Comparison of ENCODE assay signal across 17 mouse cellular contexts in the genomic region with DNA sequence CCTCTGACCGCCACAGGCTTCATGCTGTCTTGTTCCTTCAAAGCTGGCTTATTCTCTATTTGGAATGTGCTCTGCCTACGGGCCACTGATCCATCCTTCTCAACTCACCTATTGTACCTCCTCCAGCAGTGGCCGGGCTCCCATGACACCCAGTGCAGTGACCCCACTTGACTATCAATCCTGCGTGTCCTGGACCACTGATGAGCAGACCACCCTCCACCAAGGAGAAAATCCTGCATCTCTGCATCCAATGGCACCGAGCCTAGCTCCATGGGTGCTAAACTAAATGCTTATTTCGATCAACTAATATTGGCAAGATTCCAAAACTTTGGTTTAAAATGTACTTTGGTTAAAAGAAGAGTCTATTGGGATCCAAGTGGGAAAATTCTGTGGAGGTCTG. TPM values are rescaled to one million over a fixed set of nuclear protein-coding genes. Genes with fewer than 3 reads are reported as not detected.
DNase-seq lines count a peak whose midpoint lies in the region; ATAC-seq lines count a peak whose summit lies in the region.
"Had no signal": no experiment of that assay in that cellular context is flagged by ENCODE, and none has a peak within 500 bp of the region (broad histone marks: within the 10 kb centered on the region; RNA-seq: fewer than 3 reads in every experiment).

No protein-coding gene starts in this region.

- H3K9ac ChIP-seq in hindbrain, embryonic 14.5 days: no peak overlapping the region
- no peak overlapping the region for H3K9ac ChIP-seq in hindbrain, embryonic 11.5 days (ENCODE audit: low read depth, low read length)
- no peak overlapping the region for H3K9ac ChIP-seq in neural tube, embryonic 12.5 days
- H3K9ac ChIP-seq in kidney, embryonic 15.5 days: no peak overlapping the region
- H3K9ac ChIP-seq in liver, embryonic 12.5 days: no peak overlapping the region
- H3K9ac ChIP-seq: embryonic facial prominence, embryonic 12.5 days; liver, embryonic 14.5 days had no signal

- H3K4me3 ChIP-seq in hindbrain, embryonic 14.5 days (replicated peaks; ENCODE audit: low read length): peak overlapping the region; percentile 64; the same call in 1 of the 2 replicates
- H3K4me3 ChIP-seq in hindbrain, embryonic 11.5 days (ENCODE audit: low read depth, low read length): no peak overlapping the region
- H3K4me3 ChIP-seq in neural tube, embryonic 12.5 days: no peak overlapping the region
- H3K4me3 ChIP-seq in kidney, embryonic 15.5 days (replicated peaks): no peak overlapping the region
- H3K4me3 ChIP-seq in liver, embryonic 12.5 days: no peak overlapping the region
- H3K4me3 ChIP-seq: myocyte had no signal

- no peaks in the 10 kb centered on the region for H3K9me3 ChIP-seq in hindbrain, embryonic 14.5 days (ENCODE audit: control insufficient read depth, low read length)
- H3K9me3 ChIP-seq in hindbrain, embryonic 11.5 days (ENCODE audit: control insufficient read depth, low read length): no peaks in the 10 kb centered on the region
- H3K9me3 ChIP-seq in neural tube, embryonic 12.5 days: no peaks in the 10 kb centered on the region
- no peaks in the 10 kb centered on the region for H3K9me3 ChIP-seq in kidney, embryonic 15.5 days (replicated peaks)
- H3K9me3 ChIP-seq in liver, embryonic 12.5 days (replicated peaks): no peaks in the 10 kb centered on the region

- H3K36me3 ChIP-seq in hindbrain, embryonic 14.5 days (replicated peaks; ENCODE audit: control insufficient read depth, insufficient read depth): no peaks in the 10 kb centered on the region
- no peaks in the 10 kb centered on the region for H3K36me3 ChIP-seq in hindbrain, embryonic 11.5 days (ENCODE audit: control insufficient read depth, insufficient read depth, low read length)
- H3K36me3 ChIP-seq in neural tube, embryonic 12.5 days: no peaks in the 10 kb centered on the region
- H3K36me3 ChIP-seq in kidney, embryonic 15.5 days: no peaks in the 10 kb centered on the region
- no peaks in the 10 kb centered on the region for H3K36me3 ChIP-seq in liver, embryonic 12.5 days
- H3K36me3 ChIP-seq: embryonic facial prominence, embryonic 12.5 days; limb, embryonic 10.5 days had no signal

- no peak for DNase-seq in hindbrain, embryonic 14.5 days (ENCODE audit: low spot score)
- no peak for DNase-seq in hindbrain, embryonic 11.5 days (ENCODE audit: low spot score)
- DNase-seq in neural tube, embryonic 10.5 days (ENCODE audit: extremely low spot score, low spot score): no peak
- DNase-seq in gastrocnemius, postnatal 36 days: no peak
- DNase-seq: gastrocnemius, postnatal 25 days; heart, postnatal 36 days; right cerebral cortex, postnatal 14 days had no signal

- no peak for ATAC-seq in hindbrain, embryonic 14.5 days (ENCODE audit: low FRiP score)
- no peak for ATAC-seq in hindbrain, embryonic 11.5 days (ENCODE audit: low FRiP score)
- ATAC-seq in neural tube, embryonic 12.5 days (ENCODE audit: low FRiP score, low read depth): no peak
- ATAC-seq in kidney, embryonic 15.5 days (replicated peaks; ENCODE audit: low FRiP score): no peak
- ATAC-seq in liver, embryonic 12.5 days: no peak
- ATAC-seq: lung, postnatal 0 days had no signal

- peaks cover 3% of the 10 kb centered on the region; the same call in 1 of the 2 replicates for H3K27me3 ChIP-seq in hindbrain, embryonic 14.5 days (ENCODE audit: control insufficient read depth, insufficient read depth, low read length)
- H3K27me3 ChIP-seq in hindbrain, embryonic 11.5 days (ENCODE audit: control insufficient read depth, insufficient read depth, low read length): peaks cover 15% of the 10 kb centered on the region
- H3K27me3 ChIP-seq in neural tube, embryonic 12.5 days (replicated peaks): peaks cover 24% of the 10 kb centered on the region
- H3K27me3 ChIP-seq in kidney, embryonic 15.5 days: peaks cover 47% of the 10 kb centered on the region
- peaks cover 56% of the 10 kb centered on the region for H3K27me3 ChIP-seq in liver, embryonic 12.5 days (replicated peaks)

- H3K4me2 ChIP-seq in hindbrain, embryonic 14.5 days (replicated peaks): peak overlapping the region; percentile 92
- H3K4me2 ChIP-seq in hindbrain, embryonic 11.5 days (replicated peaks; ENCODE audit: low read depth, low read length): no peak overlapping the region
- peak overlapping the region; percentile 76; the same call in 1 of the 2 replicates for H3K4me2 ChIP-seq in neural tube, embryonic 12.5 days (replicated peaks)
- H3K4me2 ChIP-seq in kidney, embryonic 15.5 days: peak overlapping the region; percentile 92
- no peak overlapping the region for H3K4me2 ChIP-seq in liver, embryonic 12.5 days

- no peak overlapping the region for H3K27ac ChIP-seq in hindbrain, embryonic 14.5 days
- no peak overlapping the region for H3K27ac ChIP-seq in hindbrain, embryonic 11.5 days (ENCODE audit: low read depth, low read length)
- no peak overlapping the region for H3K27ac ChIP-seq in neural tube, embryonic 12.5 days
- H3K27ac ChIP-seq in kidney, embryonic 15.5 days: no peak overlapping the region
- no peak overlapping the region for H3K27ac ChIP-seq in liver, embryonic 12.5 days
- H3K27ac ChIP-seq: embryonic facial prominence, embryonic 12.5 days; limb, embryonic 10.5 days; liver, embryonic 14.5 days had no signal

- 92% methylated on average over 6 of the region's 6 CpGs for WGBS in hindbrain, embryonic 14.5 days
- WGBS in hindbrain, embryonic 11.5 days: 90% methylated on average over 6 of the region's 6 CpGs
- WGBS in neural tube, embryonic 12.5 days: 90% methylated on average over 6 of the region's 6 CpGs
- WGBS in kidney, embryonic 15.5 days: 79% methylated on average over 6 of the region's 6 CpGs
- whole genome bisulfite sequencing in liver, embryonic 12.5 days (ENCODE audit: insufficient replicate concordance): 71% methylated on average over 6 of the region's 6 CpGs

- H3K4me1 ChIP-seq in hindbrain, embryonic 14.5 days (replicated peaks; ENCODE audit: control insufficient read depth, insufficient read depth, low read length): peaks cover 1% of the 10 kb centered on the region; the same call in 1 of the 2 replicates
- H3K4me1 ChIP-seq in hindbrain, embryonic 11.5 days (replicated peaks; ENCODE audit: control insufficient read depth, insufficient read depth, low read length): no peaks in the 10 kb centered on the region; the same call in 1 of the 2 replicates
- H3K4me1 ChIP-seq in neural tube, embryonic 12.5 days: peaks cover 18% of the 10 kb centered on the region
- H3K4me1 ChIP-seq in kidney, embryonic 15.5 days: peaks cover 14% of the 10 kb centered on the region
- no peaks in the 10 kb centered on the region for H3K4me1 ChIP-seq in liver, embryonic 12.5 days

- intact Hi-C loops in gastrocnemius, postnatal 36 days (cut with DNase I): no loop called here

RNA-seq across cellular contexts. Expression of a gene that starts 1.8 kb away (rescaled TPM):
- polyA plus RNA-seq in hindbrain, embryonic 14.5 days (2014; fragmentation: Nextera tagmentation; extraction: Ambion mirVana): 16.8 and 17.5 TPM in 2 replicates
- polyA plus RNA-seq in hindbrain, embryonic 11.5 days (2014; fragmentation: Nextera tagmentation; extraction: Ambion mirVana): 5.1 TPM in 2 replicates
- 12.9 and 14.5 TPM in 2 replicates for polyA plus RNA-seq in neural tube, embryonic 12.5 days (2016; fragmentation: Nextera tagmentation; extraction: Ambion mirVana)
- 13.0 and 14.6 TPM in 2 replicates for polyA plus RNA-seq in kidney, embryonic 15.5 days (2015; fragmentation: Nextera tagmentation; extraction: Ambion mirVana)
- not detected for total RNA-seq in gastrocnemius, postnatal 36 days (2021)
- polyA plus RNA-seq in liver, embryonic 12.5 days (2016; fragmentation: Nextera tagmentation; extraction: Ambion mirVana): 0.23 and 0.28 TPM in 2 replicates
- total RNA-seq: gastrocnemius, postnatal 25 days; heart, postnatal 36 days; megakaryocyte, adult 5-6 weeks had no signal
- polyA plus RNA-seq: C2C12, myocyte had no signal

Comparison
In these comparisons a context has a peak if more than half of its experiments do, and no peak if none do; other contexts are left out.
1. H3K4me2 ChIP-seq: peak in hindbrain, embryonic 14.5 days (single experiment), neural tube, embryonic 12.5 days (single experiment) and kidney, embryonic 15.5 days (single experiment); none in hindbrain, embryonic 11.5 days (single experiment) and liver, embryonic 12.5 days (single experiment).